Comparison of ENCODE assay signal across 8 mouse cellular contexts in genomic region chr4:126148161-126148961, GRCm38 (mm10). TPM values are rescaled to one million over a fixed set of nuclear protein-coding genes. Genes with fewer than 3 reads are reported as not detected.
DNase-seq lines count a peak whose midpoint lies in the region; ATAC-seq and TF ChIP-seq lines count a peak whose summit lies in the region.

No protein-coding gene starts in this region.

- H3K27me3 ChIP-seq in Patski, result no peaks in the 10 kb centered on the region
- H3K27me3 ChIP-seq in embryonic facial prominence, embryonic 11.5 days (ENCODE audit: control insufficient read depth, insufficient read depth, low read length), result no peaks in the 10 kb centered on the region
- peaks cover 12% of the 10 kb centered on the region for H3K27me3 ChIP-seq in heart, embryonic 11.5 days (ENCODE audit: control insufficient read depth, insufficient read depth, low read length)
- H3K27me3 ChIP-seq in kidney, embryonic 14.5 days (ENCODE audit: control insufficient read depth, insufficient read depth, low read length), result no peaks in the 10 kb centered on the region

- peak overlapping the region; percentile 91 for H3K4me2 ChIP-seq in embryonic facial prominence, embryonic 11.5 days (ENCODE audit: low read depth, low read length)
- H3K4me2 ChIP-seq in heart, embryonic 11.5 days, result peak overlapping the region; percentile 73
- H3K4me2 ChIP-seq in kidney, embryonic 14.5 days (replicated peaks; ENCODE audit: low read depth, low read length), result peak overlapping the region; percentile 78

- POLR2A ChIA-PET in Patski (lab: Charles Lee), result interaction anchor here (0.6 to 1.6 kb wide), 6 partner anchors 16 to 53 kb away, joined by 3 to 9 read pairs (median 4); no protein-coding TSS in a partner anchor

- H3K9me3 ChIP-seq in embryonic facial prominence, embryonic 11.5 days (replicated peaks; ENCODE audit: control insufficient read depth, low read length), result no peaks in the 10 kb centered on the region
- H3K9me3 ChIP-seq in heart, embryonic 11.5 days (replicated peaks; ENCODE audit: control insufficient read depth, low read length), result no peaks in the 10 kb centered on the region
- no peaks in the 10 kb centered on the region for H3K9me3 ChIP-seq in kidney, embryonic 14.5 days (ENCODE audit: control insufficient read depth, low read length)

- ATAC-seq in Patski, result peak; percentile 60
- 0 out of 2 replicates have a peak, but pooled peaks have one; percentile 13 for ATAC-seq in embryonic facial prominence, embryonic 11.5 days (replicated peaks; ENCODE audit: insufficient number of reproducible peaks, low FRiP score, low TSS enrichment, low read depth)
- ATAC-seq in heart, embryonic 11.5 days (replicated peaks; ENCODE audit: insufficient number of reproducible peaks, low FRiP score, low TSS enrichment), result peak; percentile 60
- peak; percentile 61 for ATAC-seq in kidney, embryonic 14.5 days (ENCODE audit: low FRiP score, low TSS enrichment)

- WGBS in embryonic facial prominence, embryonic 11.5 days, result under 1% methylated on average over 60 of the region's 67 CpGs
- WGBS in heart, embryonic 11.5 days (ENCODE audit: insufficient replicate concordance), result 1% methylated on average over 67 of the region's 67 CpGs
- WGBS in kidney, embryonic 14.5 days, result under 1% methylated on average over 61 of the region's 67 CpGs

- H3K9ac ChIP-seq in embryonic facial prominence, embryonic 11.5 days (replicated peaks; ENCODE audit: low read length), result peak overlapping the region; percentile 73
- H3K9ac ChIP-seq in heart, embryonic 11.5 days (ENCODE audit: low read depth, low read length), result peak overlapping the region; percentile 73
- peak overlapping the region; percentile 88 for H3K9ac ChIP-seq in kidney, embryonic 14.5 days (ENCODE audit: low read depth, low read length)

- in situ Hi-C loops in Patski (cut with MboI; ENCODE audit: low pct_unique_long_range_greater_than_20kb), result no loop called here

- DNase-seq in Patski (ENCODE audit: low read depth, low spot score), result no peak
- DNase-seq in embryonic facial prominence, embryonic 11.5 days (ENCODE audit: low spot score), result peak; percentile 77
- DNase-seq in lung, postnatal 25 days (ENCODE audit: low spot score), result peak; percentile 82
- DNase-seq in retina, embryonic 14.5 days (ENCODE audit: low spot score), result peak; percentile 39
- DNase-seq in cerebellum, adult 18-20 months, result no peak
- DNase-seq in cerebellum, adult 11 months, result no peak

- H3K27ac ChIP-seq in embryonic facial prominence, embryonic 11.5 days (replicated peaks; ENCODE audit: low read depth, low read length), result peak overlapping the region; percentile 85
- peak overlapping the region; percentile 87 for H3K27ac ChIP-seq in heart, embryonic 11.5 days (ENCODE audit: low read depth, low read length)
- H3K27ac ChIP-seq in kidney, embryonic 14.5 days (ENCODE audit: low read depth, low read length), result peak overlapping the region; percentile 98

- H3K4me1 ChIP-seq in embryonic facial prominence, embryonic 11.5 days (ENCODE audit: control insufficient read depth, insufficient read depth, low read length), result peaks cover 14% of the 10 kb centered on the region
- H3K4me1 ChIP-seq in heart, embryonic 11.5 days (ENCODE audit: control insufficient read depth, insufficient read depth, low read length), result peaks cover 30% of the 10 kb centered on the region
- peaks cover 51% of the 10 kb centered on the region for H3K4me1 ChIP-seq in kidney, embryonic 14.5 days (ENCODE audit: control insufficient read depth, insufficient read depth, low read length)

- no peak for TF ChIP-seq CTCF in Patski (IDR thresholded peaks at IDR 0.05)

- CTCF ChIA-PET in Patski (lab: Charles Lee), result interaction anchor here (0.7 to 1.3 kb wide), 2 partner anchors 11 to 62 kb away, joined by 3 to 5 read pairs; no protein-coding TSS in a partner anchor

- no peaks in the 10 kb centered on the region for H3K36me3 ChIP-seq in embryonic facial prominence, embryonic 11.5 days (replicated peaks; ENCODE audit: control insufficient read depth, insufficient read depth, low read depth, low read length)
- H3K36me3 ChIP-seq in heart, embryonic 11.5 days (ENCODE audit: control insufficient read depth, insufficient read depth, low read length), result no peaks in the 10 kb centered on the region
- peaks cover 15% of the 10 kb centered on the region for H3K36me3 ChIP-seq in kidney, embryonic 14.5 days (ENCODE audit: control insufficient read depth, insufficient read depth, low read length)

- peak overlapping the region; percentile 63 for H3K4me3 ChIP-seq in embryonic facial prominence, embryonic 11.5 days (ENCODE audit: low read depth, low read length)
- H3K4me3 ChIP-seq in heart, embryonic 11.5 days (ENCODE audit: low read depth, low read length), result peak overlapping the region; percentile 72
- peak overlapping the region; percentile 70 for H3K4me3 ChIP-seq in kidney, embryonic 14.5 days (ENCODE audit: low read length)

RNA-seq across cellular contexts. Expression of gene Eva1b, which starts 0.8 kb away (rescaled TPM):
- 62.2 TPM for polyA plus RNA-seq in Patski (2021)
- 48.9 and 51.0 TPM in 2 replicates for polyA plus RNA-seq in embryonic facial prominence, embryonic 11.5 days (2014; fragmentation: Nextera tagmentation; extraction: Ambion mirVana)
- 31.9 and 33.5 TPM in 2 replicates for polyA plus RNA-seq in heart, embryonic 11.5 days (2014; fragmentation: Nextera tagmentation; extraction: Ambion mirVana)
- polyA plus RNA-seq in kidney, embryonic 14.5 days (2014; fragmentation: Nextera tagmentation; extraction: Ambion mirVana), result 96.1 and 124 TPM in 2 replicates

RNA-seq across cellular contexts. Expression of gene Sh3d21, which starts 14.9 kb away (rescaled TPM):
- polyA plus RNA-seq in Patski (2021), result 0.54 TPM
- polyA plus RNA-seq in embryonic facial prominence, embryonic 11.5 days (2014; fragmentation: Nextera tagmentation; extraction: Ambion mirVana), result 4.7 and 5.0 TPM in 2 replicates
- 2.7 and 3.1 TPM in 2 replicates for polyA plus RNA-seq in heart, embryonic 11.5 days (2014; fragmentation: Nextera tagmentation; extraction: Ambion mirVana)
- polyA plus RNA-seq in kidney, embryonic 14.5 days (2014; fragmentation: Nextera tagmentation; extraction: Ambion mirVana), result 7.3 and 8.7 TPM in 2 replicates

RNA-seq across cellular contexts. Expression of gene Stk40, which starts 44.6 kb away (rescaled TPM):
- polyA plus RNA-seq in Patski (2021), result 11.8 TPM
- 22.7 and 23.8 TPM in 2 replicates for polyA plus RNA-seq in embryonic facial prominence, embryonic 11.5 days (2014; fragmentation: Nextera tagmentation; extraction: Ambion mirVana)
- polyA plus RNA-seq in heart, embryonic 11.5 days (2014; fragmentation: Nextera tagmentation; extraction: Ambion mirVana), result 18.5 and 23.2 TPM in 2 replicates
- 19.1 and 24.9 TPM in 2 replicates for polyA plus RNA-seq in kidney, embryonic 14.5 days (2014; fragmentation: Nextera tagmentation; extraction: Ambion mirVana)

RNA-seq across cellular contexts. Expression of gene Lsm10, which starts 51.9 kb away (rescaled TPM):
- polyA plus RNA-seq in Patski (2021), result 30.7 TPM
- polyA plus RNA-seq in embryonic facial prominence, embryonic 11.5 days (2014; fragmentation: Nextera tagmentation; extraction: Ambion mirVana), result 46.1 and 47.0 TPM in 2 replicates
- polyA plus RNA-seq in heart, embryonic 11.5 days (2014; fragmentation: Nextera tagmentation; extraction: Ambion mirVana), result 42.8 and 44.5 TPM in 2 replicates
- 47.3 and 52.4 TPM in 2 replicates for polyA plus RNA-seq in kidney, embryonic 14.5 days (2014; fragmentation: Nextera tagmentation; extraction: Ambion mirVana)

RNA-seq across cellular contexts. Expression of gene Thrap3, which starts 54.2 kb away (rescaled TPM):
- 141 TPM for polyA plus RNA-seq in Patski (2021)
- 211 and 232 TPM in 2 replicates for polyA plus RNA-seq in embryonic facial prominence, embryonic 11.5 days (2014; fragmentation: Nextera tagmentation; extraction: Ambion mirVana)
- 131 and 155 TPM in 2 replicates for polyA plus RNA-seq in heart, embryonic 11.5 days (2014; fragmentation: Nextera tagmentation; extraction: Ambion mirVana)
- polyA plus RNA-seq in kidney, embryonic 14.5 days (2014; fragmentation: Nextera tagmentation; extraction: Ambion mirVana), result 141 and 281 TPM in 2 replicates

Comparison
In these comparisons a context has a peak if more than half of its experiments do, and no peak if none do; other contexts are left out.
1. DNase-seq: peak in embryonic facial prominence, embryonic 11.5 days (single experiment), lung, postnatal 25 days (single experiment) and retina, embryonic 14.5 days (single experiment); none in Patski (single experiment), cerebellum, adult 18-20 months (0 of 2) and cerebellum, adult 11 months (single experiment).
2. Peak in every context shown above with its lines, with median percentiles within 50 percentile points of each other: ATAC-seq, H3K27ac ChIP-seq, H3K4me2 ChIP-seq, H3K4me3 ChIP-seq and H3K9ac ChIP-seq.